Mouse (Mus musculus): ENCODE results near the gene Iqck.

The Iqck gene

DNA sequence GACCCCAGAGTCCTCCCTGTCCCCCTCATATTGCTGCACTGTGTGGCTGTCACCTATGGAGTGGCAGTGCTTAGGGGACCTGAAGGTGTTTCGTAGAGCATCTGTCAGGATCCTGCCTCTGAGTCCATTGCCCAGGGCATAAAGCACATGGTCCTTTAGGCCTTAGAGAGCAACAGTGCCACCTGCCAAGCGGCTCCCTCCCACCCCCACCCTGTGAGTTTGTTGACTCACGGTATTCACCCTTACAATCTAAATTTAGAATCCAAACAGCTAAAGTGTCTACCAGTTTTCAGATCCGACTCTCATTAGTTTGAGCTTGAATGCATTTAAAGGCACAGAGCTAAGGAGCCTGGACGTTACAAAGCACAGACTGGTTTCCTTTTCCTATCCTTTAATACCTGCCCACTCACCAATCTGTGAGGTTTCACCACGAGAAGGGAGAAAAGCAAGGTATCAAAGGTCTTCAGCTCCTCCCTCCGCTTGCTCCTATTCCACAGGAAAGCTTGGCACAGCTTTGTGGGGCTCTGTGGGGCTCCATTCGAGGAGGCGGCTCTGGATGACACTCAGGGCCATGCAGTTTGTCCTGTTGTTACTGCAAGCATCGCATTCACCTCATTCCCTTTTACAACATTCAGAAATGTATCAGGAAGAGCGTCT, 98.2 kb downstream of the Iqck start:
- DNase-seq (ENCODE audit: low read depth): peak; percentile 61

DNA sequence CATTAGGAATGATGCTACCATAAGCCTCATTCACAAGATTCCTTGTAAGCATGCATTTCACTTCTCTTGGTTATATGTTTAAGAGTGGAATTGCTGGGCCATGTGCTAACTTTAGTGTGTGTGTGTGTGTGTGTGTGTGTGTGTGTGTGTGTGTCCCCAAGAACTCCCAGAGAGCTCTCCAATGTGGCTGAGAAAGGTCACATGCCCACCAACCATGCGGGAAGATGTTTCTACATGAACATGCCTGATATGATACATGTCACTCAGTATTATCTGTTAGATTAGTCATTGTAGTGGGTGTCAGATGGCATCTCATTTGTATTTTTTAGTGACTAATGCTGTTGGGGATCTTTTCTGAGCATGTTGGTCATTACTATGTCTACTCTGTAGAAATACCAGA, 99.4 kb downstream of the Iqck start:
- DNase-seq (ENCODE audit: low read depth): no peak

DNA sequence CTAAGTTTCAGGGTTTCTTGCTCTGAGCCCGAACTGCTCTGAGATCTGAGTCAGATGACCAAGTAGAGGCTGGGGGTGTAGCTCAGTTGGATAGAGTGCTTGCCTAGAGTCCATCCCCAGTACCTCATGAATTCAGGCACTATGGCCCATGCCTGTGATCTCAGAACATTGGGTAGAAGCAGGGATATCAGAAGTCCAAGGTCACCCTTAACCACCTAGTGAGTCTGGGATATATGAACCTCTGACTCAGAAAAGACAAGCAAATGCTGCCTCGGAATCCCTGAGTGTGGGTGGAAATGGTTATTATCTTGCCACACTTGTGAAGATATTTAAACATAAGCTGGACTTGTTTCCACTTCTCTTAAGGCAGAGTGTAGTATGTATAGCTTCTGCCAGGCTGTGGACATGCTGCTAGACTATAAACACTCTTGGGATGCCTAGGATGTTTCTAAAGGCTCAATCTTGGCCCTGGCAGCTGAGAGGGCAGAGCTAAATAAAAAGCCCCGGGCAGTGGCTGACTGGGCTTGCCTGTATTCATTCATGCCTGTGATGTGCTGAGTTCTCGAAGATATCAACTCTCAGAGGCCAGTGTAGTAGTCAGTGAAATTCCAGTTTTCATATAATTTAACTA, 101.2 kb downstream of the Iqck start:
- peak; percentile 50 for DNase-seq (ENCODE audit: low read depth)

DNA sequence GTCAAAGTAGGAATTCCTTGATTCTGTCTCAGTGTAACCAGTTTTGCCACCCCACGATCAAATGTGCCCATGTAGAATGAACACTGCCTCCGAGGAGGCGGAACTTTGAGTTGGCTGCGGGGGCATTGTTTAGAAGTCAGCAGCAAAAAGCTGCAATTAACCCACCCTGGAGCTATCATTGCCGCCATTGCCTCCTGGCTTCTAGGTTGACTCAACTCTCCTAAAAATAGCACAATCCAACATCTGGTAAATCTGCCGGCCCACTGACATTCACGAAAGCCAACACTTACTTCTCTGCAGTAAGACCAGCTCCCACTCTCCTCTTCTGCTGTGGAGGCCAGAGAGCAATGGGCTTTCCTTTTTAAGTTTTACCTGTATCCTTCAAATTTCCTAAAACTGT, 103.7 kb downstream of the Iqck start:
- DNase-seq (ENCODE audit: low read depth): peak; percentile 64

DNA sequence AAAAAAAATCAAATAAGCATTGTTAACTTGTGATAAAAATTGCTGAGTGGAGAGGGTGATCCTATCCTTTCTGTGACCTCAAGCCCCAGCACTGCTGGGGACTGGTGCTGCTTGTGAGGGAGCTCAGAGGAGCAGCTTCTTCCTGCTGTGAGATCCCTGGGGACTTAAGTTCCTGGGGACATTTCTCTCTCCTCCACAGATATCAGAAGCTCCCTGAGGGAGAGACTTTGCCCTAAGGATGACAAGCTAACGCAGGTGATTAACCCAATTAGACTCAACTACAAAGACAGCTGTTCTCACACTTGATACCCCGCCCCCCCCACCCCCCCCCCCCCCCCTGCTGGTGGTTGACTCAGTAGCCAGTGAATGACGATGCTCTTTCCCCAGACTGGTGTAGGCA, 109.2 kb downstream of the Iqck start:
- no peak for DNase-seq (ENCODE audit: low read depth)

DNA sequence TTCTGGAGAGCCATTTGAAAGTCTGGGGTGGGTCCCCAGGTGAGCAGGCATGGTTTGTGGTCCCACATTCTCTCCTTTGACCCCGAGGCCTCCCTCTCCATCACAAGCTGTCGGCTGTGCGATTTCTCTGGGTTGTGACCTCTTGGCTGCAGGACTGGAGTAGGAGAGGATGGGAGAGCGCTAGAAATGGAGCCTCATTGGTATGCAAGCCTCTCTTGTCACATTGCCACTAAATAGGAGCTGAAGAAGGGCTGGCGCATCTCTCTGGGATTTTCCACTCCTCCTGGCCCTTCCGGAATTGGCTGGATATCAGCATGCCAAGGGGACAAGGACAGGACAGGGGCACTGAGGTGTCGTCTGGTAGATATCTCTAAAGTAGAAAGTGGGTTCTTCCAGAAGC, 109.6 kb downstream of the Iqck start:
- no peak for DNase-seq (ENCODE audit: low read depth)

DNA sequence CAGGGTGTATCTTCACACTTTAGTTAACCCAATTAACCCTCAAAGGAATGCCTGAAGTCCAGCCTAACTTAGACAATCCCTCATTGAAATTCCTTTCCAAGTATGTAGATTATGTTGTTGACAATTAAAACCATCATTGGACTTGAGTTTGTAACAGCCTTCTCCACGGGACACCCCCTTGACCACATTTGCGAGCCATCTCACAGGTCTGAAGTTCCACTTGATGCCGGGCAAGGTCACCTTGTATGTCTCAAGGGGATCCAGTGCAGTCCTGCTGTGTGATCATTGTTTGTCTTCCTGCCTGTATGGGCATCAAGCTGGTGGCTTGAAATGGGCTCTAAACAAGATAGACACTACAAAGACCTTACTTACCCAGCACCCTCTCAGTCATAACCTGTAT, 113.3 kb downstream of the Iqck start:
- no peak for DNase-seq (ENCODE audit: low read depth)

DNA sequence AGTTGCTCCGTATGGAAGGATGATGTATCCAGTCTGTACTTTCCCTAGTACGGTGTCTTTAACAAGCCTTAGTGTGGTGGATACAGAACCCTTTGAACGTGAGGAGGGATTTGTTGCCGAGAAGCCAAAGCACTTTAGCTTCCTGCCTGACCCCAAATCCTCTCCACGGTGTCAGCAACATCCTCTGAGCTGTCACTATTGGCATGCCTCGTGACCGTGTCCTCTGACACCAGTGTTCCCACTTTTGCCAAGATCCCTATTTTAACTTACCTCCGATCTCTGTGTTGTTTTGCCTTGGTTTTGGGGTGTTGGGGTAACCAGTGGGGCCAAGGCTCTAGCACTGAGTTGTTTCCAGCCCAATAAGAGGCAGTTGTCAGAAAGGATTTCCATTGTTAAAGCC, 115.9 kb downstream of the Iqck start:
- no peak for DNase-seq (ENCODE audit: low read depth)

DNA sequence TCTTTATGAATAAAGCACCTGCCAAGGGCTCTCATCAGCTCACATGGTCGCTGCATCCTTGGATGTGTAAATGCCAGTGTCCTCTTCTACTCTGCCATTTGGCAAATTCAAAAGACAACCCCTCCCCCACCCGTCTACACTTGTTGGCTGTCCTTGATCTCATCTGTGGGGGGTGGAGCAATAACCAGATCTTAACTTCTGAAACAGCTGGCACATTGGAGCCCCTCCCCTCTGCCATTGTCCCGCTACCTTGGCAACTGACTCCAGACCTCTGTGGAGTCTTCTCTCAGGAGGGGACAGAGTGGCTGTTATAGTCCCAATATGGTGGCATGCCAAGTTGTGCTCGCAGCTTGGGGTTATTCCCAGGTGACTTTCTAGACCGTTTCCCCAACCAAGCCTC, 116.8 kb downstream of the Iqck start:
- DNase-seq (ENCODE audit: low read depth): no peak

DNA sequence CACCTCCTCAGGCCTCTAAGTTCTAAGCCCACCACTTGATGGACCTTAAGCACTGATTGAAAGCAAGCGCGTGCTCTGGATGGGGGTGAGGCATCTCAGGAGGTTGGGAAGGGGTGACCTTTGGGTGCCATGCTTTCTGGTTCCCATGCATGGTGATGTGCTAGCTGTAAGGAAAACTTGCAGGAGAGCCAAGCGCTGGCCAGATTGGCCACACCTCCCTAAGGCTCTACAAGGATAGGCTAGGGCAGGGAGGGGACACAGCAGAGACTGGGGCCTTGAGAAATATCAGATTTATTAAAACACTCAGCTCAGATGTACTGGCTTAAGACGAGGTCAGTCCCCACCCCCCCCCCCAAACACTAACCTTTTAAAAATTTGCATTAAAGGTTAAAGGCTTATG, 117.8 kb downstream of the Iqck start:
- no peak for DNase-seq (ENCODE audit: low read depth)

DNA sequence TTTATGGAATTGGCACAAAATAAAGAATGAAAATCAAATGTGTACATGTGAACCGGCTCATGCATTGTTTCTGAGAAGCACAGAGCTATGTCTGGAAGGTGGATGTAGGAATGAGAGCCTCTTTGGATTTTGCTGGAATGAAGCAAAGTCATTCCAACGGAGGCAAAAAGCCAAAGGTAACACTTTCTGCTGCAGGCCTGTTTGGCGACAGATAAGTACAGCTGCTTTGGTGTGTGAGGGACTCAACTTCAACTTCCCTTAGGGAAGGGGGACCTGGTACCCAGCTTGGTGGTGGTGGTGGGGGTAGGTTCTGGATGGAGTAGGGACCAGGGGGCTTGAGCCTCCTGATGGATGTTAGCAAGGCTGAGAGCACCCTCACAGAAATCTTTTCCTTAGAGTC, 120.3 kb downstream of the Iqck start:
- DNase-seq (ENCODE audit: low read depth): no peak

DNA sequence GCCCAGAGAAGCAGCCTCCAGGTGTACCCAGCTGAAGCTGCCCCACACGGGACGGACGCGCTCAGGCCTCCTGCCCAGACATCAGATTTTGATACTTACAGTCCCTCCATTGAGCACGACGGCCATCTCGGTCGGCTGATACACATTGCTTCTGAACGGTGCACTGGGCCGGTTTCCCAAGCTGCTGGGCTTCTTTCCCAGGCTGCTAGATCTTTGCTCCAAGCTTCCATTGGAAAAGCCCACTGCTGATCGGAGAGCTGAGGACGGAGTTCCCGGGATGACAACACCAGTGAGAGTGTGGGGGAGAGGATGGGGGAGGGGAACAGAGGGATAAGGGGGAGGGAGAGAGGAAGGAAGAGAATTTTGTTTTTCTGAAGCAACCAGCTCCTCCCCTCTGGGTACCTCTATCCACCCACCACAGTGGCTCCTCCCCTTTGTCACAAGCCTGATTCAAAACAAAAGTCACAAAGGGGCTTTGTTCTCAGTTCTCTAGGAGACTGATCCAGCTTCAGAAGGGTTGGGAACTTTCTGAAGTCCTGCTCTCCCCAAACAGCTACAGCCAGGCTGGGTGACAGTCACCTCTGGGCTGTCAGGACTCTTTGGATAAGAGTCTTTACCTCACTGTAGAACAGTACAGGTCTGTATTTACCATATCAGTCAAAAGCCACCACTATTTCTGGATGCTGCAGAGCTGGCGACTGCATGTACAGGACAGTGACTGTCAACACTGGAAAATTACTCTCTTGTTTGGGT, 121.0 kb downstream of the Iqck start:
- no peak for DNase-seq (ENCODE audit: low read depth)

DNA sequence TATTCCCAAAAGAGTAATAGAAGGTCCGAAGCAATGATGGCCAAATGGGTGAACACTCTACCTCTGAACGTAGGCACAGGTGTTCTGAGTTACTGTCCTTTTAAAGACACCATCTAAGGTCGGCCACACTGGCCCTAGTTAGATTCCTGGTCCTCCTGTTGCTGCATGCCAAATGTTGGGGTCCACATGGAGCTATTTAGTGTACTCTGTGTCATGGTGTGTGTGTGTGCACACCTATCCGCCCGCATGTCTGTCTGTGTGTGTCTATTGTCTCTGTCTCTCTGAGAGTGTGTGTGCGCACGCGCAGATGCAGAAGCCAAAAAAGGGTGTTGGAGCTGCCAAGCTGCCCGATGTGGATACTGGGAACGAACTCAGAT, 121.6 kb downstream of the Iqck start:
- DNase-seq (ENCODE audit: low read depth): no peak

DNA sequence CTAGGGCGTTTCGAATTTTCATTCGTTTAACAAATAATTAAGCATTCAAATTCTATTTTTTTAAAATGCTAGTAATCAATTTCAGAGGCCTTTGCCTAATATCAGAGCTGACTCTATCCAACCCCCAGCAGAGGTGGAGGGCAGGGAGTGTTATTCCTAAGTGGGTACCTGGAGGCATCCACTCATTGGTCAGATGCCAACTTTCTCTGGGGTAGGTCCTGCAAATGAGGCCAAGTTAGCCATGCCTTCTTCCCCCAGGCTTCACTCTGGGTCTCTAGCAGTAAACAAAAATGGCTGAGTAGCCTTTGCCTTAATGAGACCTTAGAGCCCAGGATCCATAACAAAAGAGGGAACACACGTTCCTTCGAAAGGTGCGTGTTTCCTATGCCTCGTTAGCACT, 123.6 kb downstream of the Iqck start:
- no peak for DNase-seq (ENCODE audit: low read depth)

DNA sequence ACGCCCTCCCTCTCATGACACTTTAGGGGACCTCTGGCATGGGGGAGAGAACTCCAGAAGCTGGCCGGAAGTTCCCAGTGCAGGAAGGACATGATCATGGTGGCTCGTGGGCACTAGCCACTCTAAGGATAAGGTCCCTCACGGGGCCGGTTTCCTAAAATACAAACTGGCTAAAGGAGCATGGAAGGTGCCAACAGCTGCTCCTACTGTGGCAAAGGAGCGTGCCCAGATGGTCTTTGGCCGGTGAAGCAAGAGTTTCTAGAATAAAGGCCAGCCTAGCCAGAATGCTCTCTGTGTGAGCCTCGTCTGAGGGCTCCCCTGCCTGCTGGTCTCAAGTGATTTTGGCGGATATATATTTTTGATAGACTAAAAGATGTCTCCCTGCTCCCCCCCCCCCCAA, 124.2 kb downstream of the Iqck start:
- no peak for DNase-seq (ENCODE audit: low read depth)

DNA sequence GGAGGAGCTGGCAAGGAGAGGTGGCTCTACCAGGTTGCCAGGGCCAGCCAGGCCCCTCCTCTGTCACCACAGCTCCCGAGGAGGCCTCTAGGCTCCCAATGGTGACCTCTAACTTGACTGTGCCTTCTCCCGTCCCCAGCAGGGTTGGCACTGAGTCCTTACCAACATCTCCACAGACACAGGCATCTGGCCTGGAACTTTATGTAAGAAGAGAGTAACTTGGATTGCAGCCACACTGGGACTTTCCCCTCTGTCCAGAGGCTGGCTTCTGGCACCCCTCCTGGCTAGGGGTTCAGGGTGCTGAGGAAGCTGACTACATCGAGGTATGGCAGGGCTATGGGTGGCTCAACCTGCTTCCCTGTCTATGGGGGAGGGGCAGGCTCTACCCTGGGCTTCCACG, 125.8 kb downstream of the Iqck start:
- peak; percentile 35 for DNase-seq (ENCODE audit: low read depth)

DNA sequence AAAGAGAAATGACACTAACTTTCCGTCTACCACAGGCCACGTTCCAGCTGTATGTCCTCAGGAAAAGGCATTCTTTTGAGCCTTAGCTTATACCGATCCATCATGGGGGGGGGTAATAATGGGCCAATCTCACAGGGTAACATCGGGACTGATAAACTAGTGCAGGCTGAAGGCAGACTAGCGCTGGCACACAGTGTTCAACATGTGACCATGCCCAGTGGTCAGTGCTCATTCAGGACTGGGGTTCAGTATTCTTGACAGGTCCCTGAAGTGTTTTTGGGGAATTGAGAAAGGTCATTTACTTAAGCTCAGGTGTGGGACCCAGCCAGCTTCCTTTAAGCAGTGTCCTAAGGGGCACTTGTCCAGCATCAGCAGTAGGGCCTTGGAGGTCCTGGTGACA, 126.3 kb downstream of the Iqck start:
- no peak for DNase-seq (ENCODE audit: low read depth)

DNA sequence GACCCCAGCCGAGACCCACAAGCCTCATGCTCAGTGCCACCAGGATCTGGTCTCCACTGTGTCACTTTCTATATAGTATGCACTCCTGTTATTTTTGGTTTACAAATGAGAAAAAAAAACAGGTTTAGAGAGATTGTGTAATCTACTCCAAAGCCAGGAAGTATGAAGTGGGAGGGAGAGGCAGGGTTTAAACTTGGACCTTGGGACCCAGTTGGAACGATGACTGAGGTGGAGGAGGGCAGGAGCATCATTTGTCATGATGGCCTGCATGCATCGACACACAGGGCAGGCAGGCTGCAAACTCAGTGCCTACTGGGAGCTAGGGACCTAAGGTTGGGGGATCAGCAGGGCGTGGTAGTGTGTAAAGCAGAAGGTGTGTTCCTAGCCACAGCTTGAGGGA, 127.0 kb downstream of the Iqck start:
- no peak for DNase-seq (ENCODE audit: low read depth)

DNA sequence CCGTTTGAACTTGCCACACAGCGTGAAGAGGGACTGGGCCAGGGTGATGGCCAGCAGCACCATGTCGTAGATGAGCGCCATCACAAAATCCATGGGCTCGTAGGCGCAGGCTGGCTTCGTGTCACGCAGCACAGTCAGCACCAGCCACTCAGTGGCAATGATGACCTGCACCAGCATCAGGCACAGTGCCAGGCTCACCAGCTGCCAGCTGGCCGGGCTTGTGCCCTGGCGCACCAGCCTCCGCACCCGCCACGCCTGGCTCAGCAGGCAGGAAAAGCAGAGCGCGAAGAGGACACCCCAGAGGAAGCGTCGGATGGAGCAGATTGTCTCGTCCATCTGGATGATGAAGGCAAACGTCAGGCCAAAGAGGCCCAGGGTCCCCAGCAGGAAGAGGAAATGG, 128.4 kb downstream of the Iqck start:
- DNase-seq (ENCODE audit: low read depth): no peak

DNA sequence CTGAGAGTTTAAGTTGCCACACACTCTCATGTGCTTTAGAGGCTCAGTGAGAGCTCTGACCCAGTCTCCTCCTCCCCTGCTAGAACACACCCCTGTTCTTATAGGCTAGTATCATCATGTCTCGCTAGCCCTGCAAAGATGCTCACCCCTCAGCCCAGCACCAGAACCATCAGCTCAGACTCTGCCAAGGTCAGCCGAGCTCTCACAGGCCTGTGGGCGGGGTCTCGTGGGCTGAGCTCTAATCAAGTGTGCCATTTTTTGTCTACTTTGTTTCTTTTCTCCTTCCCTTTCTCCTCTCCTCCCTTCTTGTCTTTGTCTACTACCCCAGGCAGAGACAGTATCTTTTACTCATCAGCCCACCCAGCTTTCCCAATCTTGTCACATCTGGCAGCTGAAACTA, 130.2 kb downstream of the Iqck start:
- DNase-seq (ENCODE audit: low read depth): no peak

DNA sequence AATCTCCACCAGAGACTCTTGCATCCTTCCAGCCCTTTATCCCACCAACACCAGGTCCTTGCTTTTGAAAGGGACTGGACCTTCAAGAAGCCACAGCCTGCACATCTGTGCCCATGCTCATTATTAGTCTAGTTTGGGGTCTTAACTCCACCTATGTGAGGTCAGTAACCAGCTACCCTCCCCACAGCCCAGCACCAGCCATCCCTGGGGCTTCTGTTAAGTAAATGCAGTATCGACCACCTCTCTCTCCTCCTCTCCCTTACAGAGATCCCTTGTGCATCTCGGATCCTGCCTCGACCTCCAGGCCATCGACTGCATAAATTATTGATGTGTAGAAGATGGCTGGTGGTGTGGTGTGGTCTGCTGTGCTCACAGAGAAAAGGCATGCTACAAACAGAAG, 130.8 kb downstream of the Iqck start:
- no peak for DNase-seq (ENCODE audit: low read depth)

DNA sequence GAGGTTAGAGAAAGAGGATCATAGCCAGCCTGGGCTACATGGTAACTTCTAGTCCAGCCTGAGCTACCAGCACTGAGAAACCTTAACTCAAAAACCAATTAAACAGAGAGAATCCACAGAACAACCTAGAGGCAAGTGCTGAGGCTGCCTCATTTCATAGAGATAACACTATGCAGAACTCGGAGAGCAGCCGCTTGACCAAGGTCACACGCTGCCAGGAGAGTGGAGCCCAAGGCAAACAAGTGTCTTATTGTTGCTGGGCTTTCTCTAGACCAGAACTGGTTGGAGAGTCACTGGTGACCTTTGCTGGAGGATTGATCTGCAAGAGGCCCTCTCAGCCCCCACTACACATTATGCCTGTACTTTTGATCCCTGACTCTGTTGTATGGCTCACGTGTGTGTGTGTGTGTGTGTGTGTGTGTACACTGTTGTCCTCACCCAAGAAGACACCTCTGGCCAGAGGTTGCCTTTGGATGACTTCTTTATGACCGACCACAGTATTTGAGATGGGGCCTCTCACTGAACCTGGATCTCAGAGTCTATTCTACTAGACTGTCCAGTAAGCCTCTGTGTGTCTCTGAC, 133.8 kb downstream of the Iqck start:
- no peak for DNase-seq (ENCODE audit: low read depth)

DNA sequence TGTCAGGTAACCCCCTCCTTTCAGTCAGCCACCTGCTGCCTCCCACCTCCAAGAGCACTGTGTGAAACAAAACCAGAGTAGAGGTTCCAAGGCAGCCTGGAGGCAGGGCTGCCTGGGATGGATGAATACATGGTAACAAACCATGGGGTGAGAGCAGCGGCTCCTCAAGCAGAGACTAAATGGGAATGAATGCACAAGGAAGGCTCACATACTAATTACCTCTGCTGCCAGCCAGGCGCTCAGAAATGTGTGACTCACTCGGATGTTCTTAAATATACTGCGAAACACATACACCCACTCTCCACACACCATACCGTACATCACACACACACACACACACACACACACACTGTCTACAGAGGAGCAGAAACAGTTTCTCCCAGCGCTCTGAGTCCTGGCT, 134.7 kb downstream of the Iqck start:
- peak; percentile 78 for DNase-seq (ENCODE audit: low read depth)

All from NIH3T3 (cell line).